Mouse (Mus musculus): Measurements from ENCODE around the gene Tomm40.

The Tomm40 gene

DNA sequence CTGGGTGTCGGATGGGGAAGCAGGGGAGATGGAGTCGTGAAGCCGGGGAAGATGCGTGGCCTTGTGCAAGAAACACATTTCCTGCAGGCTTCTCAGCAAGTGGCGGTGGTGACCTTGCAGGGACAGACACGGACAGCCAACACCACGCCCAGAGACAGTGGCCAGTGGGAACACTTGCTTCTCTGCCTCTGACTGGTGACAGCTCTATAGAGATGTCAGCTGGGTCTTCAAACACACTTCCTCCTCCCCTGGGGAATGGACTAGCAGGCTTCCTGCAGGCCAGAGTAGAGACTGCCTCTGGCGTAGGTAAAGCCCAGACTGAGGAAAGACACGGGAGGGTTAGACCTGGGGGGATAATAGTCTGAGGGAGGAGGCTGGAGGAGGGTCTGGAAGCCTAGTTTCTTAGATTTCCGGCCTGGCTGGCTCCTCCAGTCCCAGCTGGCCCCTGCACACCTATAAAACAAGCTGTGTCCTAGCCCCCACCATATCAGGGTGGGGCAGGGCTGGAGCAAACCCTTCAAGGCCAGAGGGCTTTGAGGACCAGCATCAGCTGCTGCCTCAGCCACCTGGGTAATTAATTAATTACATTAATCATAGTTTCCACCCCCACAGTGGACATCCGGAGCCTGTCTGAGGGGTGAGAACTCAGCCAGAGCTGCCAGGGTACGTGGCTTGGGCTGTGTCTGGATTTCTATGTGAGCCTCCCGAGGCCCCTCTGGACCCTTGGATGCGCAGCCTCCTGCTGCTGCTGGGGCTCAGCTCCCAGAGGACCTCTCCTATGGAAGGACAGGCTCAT lies 29.6 kb upstream of the Tomm40 start:
- no peak for DNase-seq

DNA sequence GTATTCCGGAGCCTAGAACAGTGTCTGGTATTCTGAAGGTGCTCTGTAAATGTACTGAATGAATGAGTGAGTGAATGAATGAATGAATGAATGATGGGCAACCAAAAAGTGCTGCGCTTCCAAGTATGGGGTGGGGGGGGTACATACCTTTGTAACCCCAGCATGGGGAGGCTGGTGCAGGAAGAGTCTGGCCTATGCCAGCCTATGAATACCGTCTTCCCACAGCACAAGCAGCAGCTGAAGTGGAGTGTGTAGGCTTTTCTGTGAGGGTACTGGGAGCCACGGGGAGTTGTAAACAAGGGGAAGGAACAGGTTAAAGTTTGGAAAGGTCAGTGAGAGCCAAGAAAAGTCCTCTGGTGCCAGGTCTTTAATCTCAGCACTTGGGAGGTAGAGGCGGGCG lies 28.6 kb upstream of the Tomm40 start:
- DNase-seq: no peak

- DNase-seq: no peak
Measured at GRCm38 (mm10) chr7:19742468-19742867, 27.2 kb upstream of the Tomm40 start.

DNA sequence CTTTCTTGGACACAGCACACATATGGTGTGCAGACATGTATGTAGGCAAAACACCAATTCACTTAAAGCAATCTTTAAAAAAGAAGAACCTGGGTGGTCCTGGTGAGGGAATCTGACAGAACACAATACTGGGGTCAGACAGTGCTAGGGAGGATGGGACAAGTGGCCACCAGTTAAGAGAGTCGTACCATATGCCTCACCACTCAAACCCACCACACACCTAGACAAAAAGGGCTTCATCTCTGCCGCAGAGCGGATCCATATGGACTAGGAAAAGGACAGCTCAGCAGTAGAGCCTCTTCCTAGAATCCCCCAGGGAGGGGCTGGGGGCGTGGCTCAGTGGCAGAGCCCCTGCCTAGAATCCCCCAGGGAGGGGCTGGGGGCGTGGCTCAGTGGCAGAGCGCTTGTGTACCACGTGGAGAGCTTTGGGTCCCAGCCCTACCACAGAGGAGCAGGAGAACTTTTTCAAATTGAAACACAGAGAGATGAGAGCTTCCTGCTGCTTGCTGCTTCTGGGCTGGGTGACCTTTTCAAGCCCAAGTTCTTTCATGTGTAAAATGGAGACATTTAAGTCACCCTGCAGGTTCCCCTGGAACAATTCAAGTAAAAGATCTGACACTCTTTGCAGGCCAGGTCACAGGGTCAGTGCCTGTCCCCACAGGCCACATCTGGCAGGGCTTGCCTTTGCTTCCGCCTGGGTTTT lies 26.2 kb upstream of the Tomm40 start:
- DNase-seq: no peak

- DNase-seq: peak; percentile 53
Measured at GRCm38 (mm10) chr7:19740269-19740668, 25.0 kb upstream of the Tomm40 start.

GRCm38 (mm10) chr7:19738771-19739170 lies 23.5 kb upstream of the Tomm40 start:
- no peak for DNase-seq

DNA sequence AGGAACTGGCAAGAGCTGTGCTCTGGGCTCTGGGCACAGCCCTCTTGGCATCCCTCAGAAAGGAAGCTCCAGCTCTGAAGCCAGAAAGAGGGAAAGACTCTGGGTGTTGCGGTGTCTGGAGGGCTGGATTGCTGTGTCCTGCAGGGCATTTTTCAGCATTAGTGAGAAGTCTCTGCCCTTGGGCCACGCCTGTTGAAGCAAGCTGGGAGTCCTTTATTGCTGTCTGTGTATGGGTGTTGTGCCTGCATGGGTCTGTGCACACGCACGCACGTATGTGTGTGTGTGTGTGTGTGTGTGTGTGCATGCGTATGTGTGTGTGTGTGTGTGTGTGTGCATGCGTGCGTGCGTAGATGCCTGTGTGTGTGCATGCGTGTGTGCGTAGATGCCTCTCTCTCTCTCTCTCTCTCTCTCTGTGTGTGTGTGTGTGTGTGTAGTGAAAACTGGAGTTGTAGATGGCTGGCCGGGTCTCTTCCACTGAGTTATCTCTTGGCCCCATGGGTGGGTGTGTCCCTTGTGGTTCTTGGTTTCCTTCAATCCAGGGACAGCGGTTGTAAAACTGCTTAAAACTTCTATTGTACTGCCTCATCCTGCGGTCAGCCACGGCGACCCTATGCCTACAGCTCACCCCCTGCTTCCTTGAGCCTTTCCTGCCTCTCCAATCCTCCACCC lies 21.3 kb upstream of the Tomm40 start:
- no peak for DNase-seq

DNA sequence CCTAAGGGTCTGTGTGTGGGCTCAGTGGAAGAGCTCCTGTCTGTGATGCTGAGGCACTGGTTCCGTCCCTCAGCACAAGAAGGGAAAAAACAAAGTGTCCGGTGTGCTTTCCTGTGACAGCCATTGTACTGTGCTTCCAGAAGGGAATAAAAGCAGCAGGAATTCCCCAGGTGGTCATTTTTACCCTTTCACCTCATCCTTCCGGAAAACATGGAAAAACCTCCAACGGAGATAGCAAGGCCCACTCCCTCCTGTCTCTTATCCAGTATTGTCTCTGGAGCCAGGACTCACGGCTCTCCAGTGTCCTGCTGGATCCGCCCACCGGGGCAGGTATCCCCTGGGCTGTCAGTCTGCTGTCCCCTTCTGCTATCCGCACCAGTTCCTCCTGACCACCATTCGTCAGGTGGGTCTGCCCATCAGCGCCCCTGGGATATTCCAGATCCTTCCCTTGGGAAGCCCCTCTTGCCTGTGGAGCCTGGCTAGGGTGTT lies 19.0 kb upstream of the Tomm40 start:
- no peak for DNase-seq

- DNase-seq: peak; percentile 34
Measured at GRCm38 (mm10) chr7:19726541-19726940, 11.3 kb upstream of the Tomm40 start.

- DNase-seq: no peak
Measured at GRCm38 (mm10) chr7:19724167-19724566, 8.9 kb upstream of the Tomm40 start.

GRCm38 (mm10) chr7:19722754-19723195 lies 7.5 kb upstream of the Tomm40 start:
- DNase-seq: no peak

DNA sequence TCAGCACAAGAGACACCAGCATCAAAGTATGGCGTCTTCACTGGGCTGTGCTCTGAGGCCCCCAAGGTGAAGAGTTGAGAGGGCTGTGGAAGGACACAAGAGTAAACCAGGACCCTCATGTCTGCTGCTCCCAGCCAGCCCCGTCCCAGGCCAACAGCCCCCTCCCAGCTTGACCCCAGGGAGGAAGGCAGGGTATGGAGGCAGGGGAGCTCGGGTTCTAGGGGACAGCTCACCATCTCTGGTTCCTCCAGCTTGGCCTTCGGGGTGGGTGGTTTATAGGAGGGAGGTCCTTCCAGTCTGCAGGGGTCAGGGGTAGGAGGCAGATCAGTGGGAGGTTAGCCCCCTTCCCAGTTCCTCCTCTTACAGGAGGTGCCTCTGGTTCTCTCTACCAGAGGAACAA lies 4.0 kb upstream of the Tomm40 start:
- DNase-seq: no peak

DNA sequence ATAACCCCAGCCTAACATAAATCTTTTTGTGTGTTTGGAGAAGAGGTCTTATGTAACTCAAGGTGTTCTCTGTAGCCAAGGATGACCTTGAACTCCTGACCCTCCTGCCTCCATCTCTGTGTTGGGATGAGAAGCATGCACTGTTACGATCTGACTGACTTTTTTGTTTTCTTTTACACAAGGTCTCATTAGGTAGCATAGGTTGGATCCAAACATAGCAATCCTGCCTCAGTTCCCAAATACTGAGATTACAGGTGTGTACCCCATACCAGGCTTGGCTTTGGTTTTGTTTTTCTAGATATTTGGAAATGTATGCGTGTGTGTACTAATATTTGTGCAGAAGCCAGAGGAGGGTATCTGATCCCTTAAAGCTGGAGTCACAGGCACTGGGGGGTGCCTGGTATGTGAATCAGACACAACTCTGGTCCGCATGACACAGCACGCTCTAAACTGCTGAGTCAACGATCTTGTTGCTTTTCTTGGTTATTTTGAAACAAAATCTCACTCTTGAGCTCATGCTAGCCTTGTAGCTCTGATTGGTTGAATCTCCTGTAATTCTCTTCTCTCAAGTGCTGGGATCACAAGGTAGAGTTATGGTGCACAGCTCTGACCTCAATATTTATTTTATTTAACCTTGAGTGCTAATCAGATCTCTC lies 3.2 kb upstream of the Tomm40 start:
- no peak for DNase-seq

GRCm38 (mm10) chr7:19717346-19717745 lies 2.1 kb upstream of the Tomm40 start:
- no peak for DNase-seq

DNA sequence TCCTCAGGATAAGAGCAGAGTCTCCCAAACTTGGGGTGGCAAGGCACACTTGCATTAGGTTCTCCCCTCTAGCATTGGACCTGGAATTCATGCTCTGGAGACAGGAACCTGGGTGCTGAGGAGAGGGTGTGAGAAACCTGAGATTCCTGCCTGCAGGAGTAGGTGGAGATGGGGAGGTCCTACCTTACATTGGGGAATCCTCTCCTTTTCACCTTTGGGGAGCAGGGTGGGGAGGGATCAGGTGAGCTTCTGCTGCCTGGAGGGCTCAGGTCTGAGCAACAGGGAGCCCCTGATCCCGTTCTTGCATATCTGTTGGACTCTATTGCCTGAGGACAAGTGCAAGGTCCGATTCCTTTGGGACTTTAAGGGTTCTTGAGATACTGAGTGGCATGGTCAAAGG lies 1.6 kb upstream of the Tomm40 start:
- no peak for DNase-seq

- DNase-seq: no peak
Measured at GRCm38 (mm10) chr7:19716055-19716682, 931 bp upstream of the Tomm40 start.

- no peak for DNase-seq
Measured at GRCm38 (mm10) chr7:19714836-19715235, 402 bp downstream of the Tomm40 start.

DNA sequence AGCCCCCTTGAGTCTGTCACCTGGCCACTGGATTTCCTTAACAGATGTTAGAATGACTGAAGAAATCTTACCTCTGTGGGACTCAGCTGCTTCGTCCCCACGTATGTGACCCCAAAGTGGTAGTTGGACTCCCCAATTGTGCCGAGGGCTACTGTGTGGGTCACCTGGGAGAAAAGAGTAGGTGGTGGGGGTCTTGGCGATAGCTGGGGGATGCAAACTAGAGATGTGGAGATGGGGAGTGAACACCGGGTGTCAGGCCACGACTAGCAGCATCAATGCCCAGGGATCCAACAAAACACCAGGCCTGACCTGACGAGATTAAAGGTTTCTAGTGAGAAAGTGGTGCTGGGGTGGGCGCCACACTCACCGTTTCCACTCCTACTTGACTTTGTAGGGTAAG lies 1.6 kb downstream of the Tomm40 start:
- DNase-seq: no peak

- peak; percentile 47 for DNase-seq
Measured at GRCm38 (mm10) chr7:19713196-19713595, 2.0 kb downstream of the Tomm40 start.

GRCm38 (mm10) chr7:19712414-19712813 lies 2.8 kb downstream of the Tomm40 start:
- no peak for DNase-seq

GRCm38 (mm10) chr7:19710650-19711049 lies 4.6 kb downstream of the Tomm40 start:
- no peak for DNase-seq

- no peak for DNase-seq
Measured at GRCm38 (mm10) chr7:19705271-19705670, 10.0 kb downstream of the Tomm40 start.

- no peak for DNase-seq
Measured at GRCm38 (mm10) chr7:19704475-19704874, 10.8 kb downstream of the Tomm40 start.

All from thymus, postnatal 4 days (tissue).